Mouse (Mus musculus) Patski (cell line): ENCODE measurements at regions not wholly inside any gene's neighbourhood (a gene's known extent, or its start where the extent isn't known, plus 50 kb on each side); places are given as distances from the start of the nearest gene placed in this dataset.

Source experiments
- ATAC-seq: fragments of 100-300 bp; one replicate; pipeline ENCODE4 v1.8.0; 2021
- CTCF ChIA-PET: fragments of 350-600 bp; sonication (Branson Sonifier 250); formaldehyde crosslinking; loops from one replicate; lab custom pipeline; 2022; ENCODE audit warnings: inconsistent platforms; lab: Charles Lee
- POLR2A ChIA-PET: fragments of 350-600 bp; sonication (Branson Sonifier 250); formaldehyde crosslinking; loops from one replicate; lab custom pipeline; 2022; ENCODE audit warnings: antibody characterized with exemption, inconsistent platforms; lab: Charles Lee
- DNase-seq: peaks from one replicate; pipeline ENCODE4 v3.0.0-alpha.2; 2011; ENCODE audit warnings: low read depth, low spot score
- H3K27me3 ChIP-seq: fragments of 371-371 bp; one replicate; pipeline ENCODE4 v1.5.1; 2021
- CTCF ChIP-seq: fragments of 100-300 bp; IDR thresholded peaks from one replicate; pipeline ENCODE4 v1.5.1; 2021
- in situ Hi-C: fragments of 300-500 bp; cut with MboI; formaldehyde crosslinking; loops from 3 replicates; pipeline ENCODE4 v1.11.1; 2018; ENCODE audit warnings: low pct_unique_long_range_greater_than_20kb, mixed read lengths

- ATAC-seq (no peak), DNase-seq (no peak)
- no peaks in the 10 kb centered on the region for H3K27me3 ChIP-seq
- ChIA-PET POLR2A (interaction anchor here (0.7 kb wide), 1 partner anchor 144 kb away, joined by 4 read pairs; no protein-coding TSS in a partner anchor), CTCF (interaction anchor here (1.0 kb wide), 1 partner anchor 140 kb away, joined by 3 read pairs; no protein-coding TSS in a partner anchor)
- in situ Hi-C loops: no loop called here
- no peak for TF ChIP-seq CTCF
Measured at GRCm38 (mm10) chr10:99430669-99431561, 167.9 kb downstream of the Dusp6 start.

GRCm38 (mm10) chr10:99437060-99437459 is 174.0 kb downstream of the Dusp6 start:
- no peak for DNase-seq

GRCm38 (mm10) chr10:99440169-99440568 is 177.1 kb downstream of the Dusp6 start:
- CTCF ChIA-PET: interaction anchor here (0.8 kb wide), 1 partner anchor 27 kb away, joined by 3 read pairs; no protein-coding TSS in a partner anchor
- in situ Hi-C loops: no loop called here
- no peaks in the 10 kb centered on the region for H3K27me3 ChIP-seq
- ATAC-seq: no peak
- POLR2A ChIA-PET: no interaction called here
- no peak for DNase-seq
- no peak for TF ChIP-seq CTCF

More at GRCm38 (mm10) chr10:99437060-99437459, 174.0 kb downstream of the Dusp6 start:
- ChIA-PET CTCF (no interaction called here), POLR2A (interaction anchor here (0.6 to 0.7 kb wide), 3 partner anchors 22 to 247 kb away, joined by 4 to 7 read pairs (median 4); no protein-coding TSS in a partner anchor)
- no peak for TF ChIP-seq CTCF
- in situ Hi-C loops: no loop called here
- no peak for ATAC-seq
- H3K27me3 ChIP-seq: no peaks in the 10 kb centered on the region

GRCm38 (mm10) chr10:99441014-99441413 is 178.0 kb downstream of the Dusp6 start:
- ATAC-seq (no peak), DNase-seq (peak; percentile 72)
- in situ Hi-C loops: no loop called here
- no peaks in the 10 kb centered on the region for H3K27me3 ChIP-seq
- ChIA-PET CTCF (no interaction called here), POLR2A (no interaction called here)
- TF ChIP-seq CTCF: no peak

- ATAC-seq: no peak
Measured at GRCm38 (mm10) chr10:99441931-99442330, 178.9 kb downstream of the Dusp6 start.

GRCm38 (mm10) chr10:99443453-99444170 is 180.6 kb downstream of the Dusp6 start:
- in situ Hi-C loops: no loop called here
- no peaks in the 10 kb centered on the region for H3K27me3 ChIP-seq
- CTCF ChIA-PET: interaction anchor here (0.9 kb wide), 1 partner anchor 8 kb away, joined by 3 read pairs; no protein-coding TSS in a partner anchor
- no peak for DNase-seq
- POLR2A ChIA-PET: no interaction called here
- no peak for ATAC-seq
- no peak for TF ChIP-seq CTCF

More at GRCm38 (mm10) chr10:99441931-99442330, 178.9 kb downstream of the Dusp6 start:
- in situ Hi-C loops: no loop called here
- ChIA-PET CTCF (no interaction called here), POLR2A (no interaction called here)
- DNase-seq: no peak
- no peak for TF ChIP-seq CTCF
- no peaks in the 10 kb centered on the region for H3K27me3 ChIP-seq

- DNase-seq (no peak), ATAC-seq (no peak)
- no peaks in the 10 kb centered on the region for H3K27me3 ChIP-seq
- in situ Hi-C loops: no loop called here
- no peak for TF ChIP-seq CTCF
- ChIA-PET POLR2A (no interaction called here), CTCF (no interaction called here)
Measured at GRCm38 (mm10) chr10:99450714-99451625, 187.9 kb downstream of the Dusp6 start.

- CTCF ChIA-PET: no interaction called here
- ATAC-seq (no peak), DNase-seq (no peak)
- in situ Hi-C loops: no loop called here
- TF ChIP-seq CTCF: no peak
- POLR2A ChIA-PET: no interaction called here
- no peaks in the 10 kb centered on the region for H3K27me3 ChIP-seq
Measured at GRCm38 (mm10) chr10:99451639-99452417, 188.8 kb downstream of the Dusp6 start.

- ATAC-seq: no peak
- H3K27me3 ChIP-seq: no peaks in the 10 kb centered on the region
- no peak for DNase-seq
- no peak for TF ChIP-seq CTCF
- ChIA-PET CTCF (no interaction called here), POLR2A (no interaction called here)
- in situ Hi-C loops: no loop called here
Measured at GRCm38 (mm10) chr10:99456180-99456579, 193.1 kb downstream of the Dusp6 start.
